Mouse (Mus musculus): ENCODE results near the gene Fam131a.

- TF ChIP-seq CHD2 (IDR thresholded peaks at IDR 0.05; ENCODE audit: low read depth, low read length) (no peak), HCFC1 (IDR thresholded peaks at IDR 0.05; ENCODE audit: borderline replicate concordance, insufficient read depth, low read length) (no peak), ZNF384 (IDR thresholded peaks at IDR 0.05; ENCODE audit: low read depth, low read length) (no peak), ZC3H11A (IDR thresholded peaks at IDR 0.05; ENCODE audit: borderline replicate concordance, low read depth, low read length) (no peak), MAFK (IDR thresholded peaks at IDR 0.05; ENCODE audit: insufficient read depth, low read depth, low read length) (no peak)
Observed at GRCm38 (mm10) chr16:20643911-20644310, 49.1 kb upstream of the Fam131a start.
